Mouse (Mus musculus) erythroblast, adult 5-6 weeks (primary cell): ENCODE results near the gene Rgs17. TPM values are rescaled to one million over a fixed set of nuclear protein-coding genes. Genes with fewer than 3 reads are reported as not detected.

Experiments used
- ATAC-seq: replicated peaks from 2 replicates; pipeline ENCODE4 v1.8.0; 2016; ENCODE audit warnings: moderate number of reproducible peaks, mild to moderate bottlenecking, moderate TSS enrichment, inconsistent platforms; ENCODE audit not compliant: poor library complexity, low FRiP score, severe bottlenecking
- total RNA-seq, 2 experiments: library from RNA; stranded (forward) in 1 of 2; stranded (reverse) in 1 of 2; fragments of 150-400 nt in 1 of 2; fragments of 200-764, 138-1000 nt in 1 of 2; gene quantifications; 2 replicates each; pipeline versions ENCODE4 v1.2.3 to v1.2.4; 2015 to 2017; ENCODE audit warnings: low replicate concordance in 2 of 2

Gene Rgs17
- total RNA-seq, 2 experiments from 2014 or later = 0.09 TPM; not detected in 1

GRCm38 (mm10) chr10:5826336-5827025 is 95.7 kb downstream of the Rgs17 start:
- ATAC-seq = no peak

GRCm38 (mm10) chr10:5824779-5825178 is 97.4 kb downstream of the Rgs17 start:
- peak; percentile 47 for ATAC-seq

- ATAC-seq = peak; percentile 93
These were observed 98.3 kb downstream of the Rgs17 start, which contains the start of gene Mtrf1l for GRCm38 (mm10) chr10:5823740-5824491. Gene Mtrf1l (minus strand): TSS chr10:5823910.

DNA sequence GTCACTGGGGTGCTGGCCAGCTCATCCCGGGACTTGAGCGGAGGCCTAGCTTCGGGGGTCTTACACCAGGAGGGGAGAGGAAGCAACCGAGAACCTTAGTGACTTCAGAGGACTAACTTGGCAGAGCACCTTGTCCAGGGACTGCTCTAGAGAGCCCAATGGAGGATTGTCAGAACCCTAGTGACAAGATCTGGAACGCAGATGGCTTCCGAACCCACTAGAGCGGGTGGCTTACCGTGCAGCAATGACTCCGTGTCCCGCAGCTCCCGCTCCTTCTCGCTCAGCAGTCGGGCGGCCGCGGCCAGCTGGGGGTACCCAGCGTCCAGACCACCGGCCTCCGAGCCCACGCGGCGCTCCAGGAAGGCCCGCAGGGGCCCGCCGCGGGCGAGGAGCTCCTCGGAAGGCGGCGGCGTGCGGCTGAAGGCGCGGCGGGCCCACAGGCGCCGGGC is 98.9 kb downstream of the Rgs17 start:
- no peak for ATAC-seq

DNA sequence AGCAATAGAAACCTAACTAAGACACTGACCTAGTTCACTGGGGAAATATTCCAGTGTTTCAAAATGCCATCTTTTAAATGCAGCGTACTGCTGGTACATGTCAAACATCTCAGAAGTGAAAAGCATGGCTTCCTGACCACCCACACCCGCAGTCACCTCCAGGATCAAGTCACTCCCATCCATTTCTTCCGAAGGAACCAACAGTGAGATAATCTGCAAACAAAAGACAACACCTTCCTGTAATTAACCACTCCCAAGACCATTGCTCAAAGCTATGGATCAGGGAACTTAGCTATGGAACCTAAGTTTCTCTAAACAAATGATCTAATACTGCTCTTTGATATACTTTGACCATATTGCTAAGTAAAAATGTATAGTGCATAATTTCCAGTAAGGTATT is 103.4 kb downstream of the Rgs17 start:
- ATAC-seq = no peak

DNA sequence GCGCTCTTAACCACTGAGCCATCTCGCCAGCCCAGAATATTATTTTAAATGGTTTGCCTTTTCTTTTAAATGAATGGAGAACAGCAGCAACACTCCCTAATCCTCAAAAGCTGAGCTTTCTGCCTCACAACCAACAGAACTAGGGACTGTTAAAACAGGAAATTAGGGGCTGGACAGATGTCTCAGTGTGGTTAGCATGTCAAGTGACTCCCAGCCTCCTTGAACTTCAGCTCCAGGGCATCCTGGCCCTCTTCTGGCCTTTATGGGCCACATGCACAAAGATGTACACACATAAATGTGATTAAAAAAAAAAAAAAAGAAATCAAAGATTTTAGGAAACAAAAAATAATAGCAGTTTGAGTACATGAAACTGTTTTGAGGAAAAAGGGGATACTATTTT is 106.2 kb downstream of the Rgs17 start:
- ATAC-seq = no peak

GRCm38 (mm10) chr10:5813724-5814123 is 108.5 kb downstream of the Rgs17 start:
- no peak for ATAC-seq

GRCm38 (mm10) chr10:5807683-5808082 is 114.5 kb downstream of the Rgs17 start:
- ATAC-seq = no peak

DNA sequence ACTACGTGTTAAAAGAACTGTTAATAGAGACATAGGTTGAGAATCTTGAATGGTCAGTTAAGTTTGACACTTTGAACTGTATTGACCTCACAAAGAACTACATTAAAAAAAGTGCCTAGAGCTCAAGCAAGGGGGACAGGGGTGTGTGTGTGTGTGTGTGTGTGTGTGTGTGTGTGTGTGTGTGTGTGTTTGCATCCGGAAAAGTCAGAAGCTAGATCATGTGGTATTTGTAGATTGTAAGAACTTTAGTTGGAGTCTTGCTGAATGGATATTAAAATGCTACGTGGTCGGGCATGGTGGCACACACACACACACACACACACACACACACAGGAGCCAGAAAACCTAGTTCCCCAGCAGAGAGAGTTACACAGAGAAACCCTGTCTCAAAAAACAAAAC is 115.2 kb downstream of the Rgs17 start:
- ATAC-seq = no peak

- no peak for ATAC-seq
These were observed 115.8 kb downstream of the Rgs17 start for GRCm38 (mm10) chr10:5806416-5806815.

- peak; percentile 82 for ATAC-seq
These were observed 116.4 kb downstream of the Rgs17 start for GRCm38 (mm10) chr10:5805731-5806307.

DNA sequence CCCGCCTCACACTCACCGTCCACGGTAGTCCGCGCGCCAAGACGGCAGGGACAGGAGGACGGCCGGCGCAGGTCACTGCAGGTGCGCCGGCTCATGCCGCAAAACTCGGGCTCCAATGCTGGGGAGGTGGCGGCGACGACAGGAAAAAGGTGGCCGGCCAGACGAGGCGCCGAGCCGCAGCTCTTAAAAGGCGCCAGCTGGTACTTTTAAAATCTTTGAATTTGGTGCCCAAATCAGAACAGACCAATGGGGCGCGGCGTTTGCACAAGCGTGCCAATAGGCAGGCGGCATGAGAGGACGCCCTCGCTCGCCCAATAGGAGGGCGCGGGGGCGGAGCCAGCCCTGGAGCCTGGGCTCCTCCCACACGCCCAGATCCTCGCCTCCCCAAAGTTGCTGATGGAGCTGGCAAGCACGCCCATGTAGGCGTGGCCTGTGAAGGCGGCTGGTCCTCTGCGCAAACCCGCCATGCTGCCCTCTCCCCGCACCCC is 116.9 kb downstream of the Rgs17 start, which contains the start of gene Fbxo5:
Gene Fbxo5 (minus strand): TSS at position 358 of the 488 bp plus-strand sequence.
- peak; percentile 88 for ATAC-seq

GRCm38 (mm10) chr10:5804691-5805156 is 117.5 kb downstream of the Rgs17 start:
- peak; percentile 36; the same call in 1 of the 2 replicates for ATAC-seq

GRCm38 (mm10) chr10:5803739-5804138 is 118.5 kb downstream of the Rgs17 start:
- ATAC-seq = no peak

GRCm38 (mm10) chr10:5802866-5803265 is 119.3 kb downstream of the Rgs17 start:
- no peak for ATAC-seq

DNA sequence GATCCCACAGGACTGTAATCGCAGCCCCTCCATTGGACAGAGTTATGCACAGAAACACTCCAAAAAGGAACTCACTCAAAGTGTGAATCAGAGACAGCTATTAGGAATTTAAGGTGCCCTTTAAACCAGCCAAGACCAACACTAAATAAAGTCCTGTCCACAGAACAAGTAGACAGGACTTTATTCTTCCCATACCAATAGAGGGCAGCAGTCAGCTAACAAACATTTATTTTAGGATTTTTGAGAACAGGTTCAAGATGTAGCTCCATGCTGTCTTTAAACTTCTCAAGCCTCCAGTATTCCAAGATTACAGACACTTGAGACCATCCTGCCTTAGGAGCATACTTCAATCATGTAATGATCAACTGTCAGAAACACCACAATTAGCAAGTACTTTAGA is 121.7 kb downstream of the Rgs17 start:
- no peak for ATAC-seq

- ATAC-seq = no peak
These were observed 124.1 kb downstream of the Rgs17 start for GRCm38 (mm10) chr10:5798069-5798468.

DNA sequence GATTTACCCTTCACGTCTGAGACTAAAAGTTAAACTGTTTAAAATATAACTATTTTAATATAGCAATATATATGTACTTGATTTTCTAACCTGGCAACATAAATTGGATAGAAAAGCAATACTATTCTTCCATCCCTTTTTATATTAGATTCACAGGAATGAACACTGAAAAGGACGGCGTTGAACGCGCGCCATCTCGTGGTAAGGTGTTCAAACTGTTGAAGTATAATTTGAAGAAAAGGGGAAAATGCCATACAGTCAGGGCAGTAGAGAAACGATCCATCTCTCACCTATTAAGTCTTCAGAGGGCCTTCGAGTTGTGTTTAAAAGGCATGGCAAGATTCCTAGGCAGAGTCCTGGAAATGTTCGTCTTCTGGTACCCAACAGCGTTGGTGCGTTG is 131.5 kb downstream of the Rgs17 start:
- ATAC-seq = no peak

GRCm38 (mm10) chr10:5786923-5787322 is 135.3 kb downstream of the Rgs17 start:
- ATAC-seq = no peak; the same call in 1 of the 2 replicates
